Mouse (Mus musculus): ENCODE measurements at regions not wholly inside any gene's neighbourhood (a gene's known extent, or its start where the extent isn't known, plus 50 kb on each side); places are given as distances from the start of the nearest gene placed in this dataset.

DNA sequence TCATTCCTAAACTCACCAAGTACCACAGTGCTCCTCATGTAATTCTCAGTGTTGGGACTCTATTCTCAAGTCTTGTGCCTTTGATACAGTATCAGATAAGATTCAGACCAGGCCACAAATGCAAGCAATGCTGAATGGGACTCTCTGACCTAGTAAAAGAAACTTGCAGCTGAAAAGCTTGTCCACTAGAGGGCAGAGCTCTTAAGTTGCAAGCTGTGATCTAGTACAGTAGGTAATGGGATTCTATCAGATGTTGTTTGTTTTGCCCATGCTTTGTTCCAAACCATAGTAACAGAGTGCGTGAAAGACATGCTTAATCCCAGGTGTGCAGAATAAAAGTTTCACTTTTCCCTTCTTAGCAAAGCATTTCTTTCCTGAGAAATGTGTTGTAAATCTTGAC lies 383.2 kb upstream of the Chrm2 start:
- in situ Hi-C loops (cut with MboI, MseI), result no loop called here

DNA sequence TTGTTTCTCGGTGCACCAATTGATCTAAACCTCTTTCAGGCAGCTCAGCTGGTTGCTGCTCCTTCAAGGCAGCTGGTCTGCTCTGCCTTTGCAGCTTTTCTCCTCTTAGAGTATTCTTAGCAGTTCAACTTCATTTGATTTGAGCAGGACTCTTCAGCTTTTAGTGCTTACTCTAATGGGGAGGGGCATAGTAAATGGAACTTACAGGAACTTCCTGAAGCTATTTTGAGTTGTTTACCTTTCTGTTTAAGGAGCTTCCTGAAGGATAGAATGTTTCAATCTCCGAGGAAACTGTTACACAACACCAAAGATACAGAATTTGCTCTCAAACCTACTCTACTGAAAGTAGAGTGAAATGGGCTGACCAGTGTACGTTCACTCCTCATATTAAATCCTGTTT lies 385.8 kb upstream of the Chrm2 start:
- in situ Hi-C loops (cut with MboI, MseI), result no loop called here

- in situ Hi-C loops (cut with MboI, MseI), result no loop called here
Observed at GRCm38 (mm10) chr6:35988891-35989290, 399.0 kb upstream of the Chrm2 start.

DNA sequence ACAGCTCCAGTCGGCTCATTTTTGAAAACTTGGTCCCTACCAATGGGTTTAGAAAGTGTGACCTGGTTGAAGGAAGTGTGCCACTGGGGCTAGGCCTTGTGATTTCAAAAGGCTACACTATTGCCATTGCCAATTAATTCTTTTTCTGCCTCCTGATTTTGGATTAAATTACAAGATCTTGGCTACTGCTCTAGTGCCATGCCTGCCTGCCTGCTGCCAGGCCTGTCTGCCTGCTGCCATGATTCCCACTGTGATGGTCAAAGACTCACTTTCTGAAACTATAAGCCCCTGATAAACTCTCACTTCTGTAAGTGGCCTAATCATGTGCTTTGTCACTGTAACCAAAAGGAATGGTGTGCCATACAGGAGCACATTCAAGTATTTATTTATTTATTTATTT lies 400.4 kb upstream of the Mtpn start:
- in situ Hi-C loops (cut with MboI, MseI), result no loop called here

DNA sequence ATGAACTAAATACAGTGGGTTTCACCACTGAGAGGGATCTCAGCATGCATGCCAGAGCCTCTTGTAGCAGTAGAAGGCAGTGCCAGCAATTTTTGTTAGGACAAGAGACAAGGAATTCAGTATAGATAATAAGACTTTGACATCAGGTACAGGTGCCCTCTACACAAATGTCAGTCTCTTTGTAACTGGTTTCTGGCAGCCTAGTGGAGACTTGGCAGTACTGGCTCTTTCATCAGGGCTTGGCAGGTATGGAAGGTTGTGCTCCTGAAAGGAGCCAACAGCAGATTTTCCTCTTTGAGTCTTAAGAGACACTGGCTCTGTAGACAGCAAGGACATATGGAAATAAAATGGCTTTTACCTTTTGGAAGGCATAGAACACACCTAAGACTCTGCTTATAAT lies 384.5 kb upstream of the Mtpn start:
- in situ Hi-C loops (cut with MboI, MseI), result no loop called here

GRCm38 (mm10) chr6:35897990-35898389 lies 358.3 kb upstream of the Mtpn start:
- in situ Hi-C loops (cut with MboI, MseI), result no loop called here

DNA sequence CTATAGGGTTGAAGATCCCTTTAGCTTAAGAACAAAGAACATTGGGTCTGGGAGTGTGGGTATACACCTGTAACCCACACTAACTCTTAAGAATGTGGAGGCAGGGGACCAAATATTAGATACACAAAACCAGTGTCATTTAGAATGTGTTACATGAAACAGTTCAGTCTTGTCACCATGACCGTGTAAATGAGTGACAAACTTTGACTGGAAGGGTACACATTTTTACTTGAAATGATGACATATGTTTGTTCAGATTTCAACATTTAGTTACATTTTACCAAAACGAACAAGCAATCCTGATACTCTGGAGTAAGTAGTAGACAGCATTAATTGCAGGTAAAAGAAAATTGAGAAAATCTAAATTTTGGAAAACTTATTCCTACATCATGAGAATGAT lies 356.0 kb upstream of the Mtpn start:
- in situ Hi-C loops (cut with MboI, MseI), result no loop called here

- in situ Hi-C loops (cut with MboI, MseI), result no loop called here
Observed at GRCm38 (mm10) chr6:35874671-35875070, 335.0 kb upstream of the Mtpn start.

- in situ Hi-C loops (cut with MboI, MseI), result no loop called here
Observed at GRCm38 (mm10) chr6:35871388-35871787, 331.7 kb upstream of the Mtpn start.

DNA sequence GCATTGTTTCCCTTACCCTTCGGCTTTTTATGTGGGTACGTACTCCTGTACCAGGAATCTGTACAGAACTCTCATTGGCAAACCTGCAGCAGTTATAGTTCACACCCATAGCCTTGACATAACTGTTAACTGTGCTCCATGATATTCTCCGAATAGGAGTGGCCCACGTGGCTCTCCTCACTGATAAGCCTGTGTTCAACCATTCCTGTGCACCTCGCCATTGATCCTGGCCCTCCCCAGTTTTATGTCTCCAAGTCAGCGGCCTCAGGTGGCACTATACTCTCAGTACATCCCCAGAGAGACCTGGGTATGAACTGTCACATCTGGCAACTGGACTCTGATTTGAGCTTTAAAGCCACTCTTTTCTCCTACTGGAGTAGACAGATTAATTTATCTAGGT lies 324.5 kb upstream of the Mtpn start:
- in situ Hi-C loops (cut with MboI, MseI), result no loop called here

- in situ Hi-C loops (cut with MboI, MseI), result no loop called here
Observed at GRCm38 (mm10) chr6:35853993-35854392, 314.3 kb upstream of the Mtpn start.

GRCm38 (mm10) chr6:35816657-35817056 lies 277.0 kb upstream of the Mtpn start:
- in situ Hi-C loops (cut with MboI, MseI), result no loop called here

GRCm38 (mm10) chr6:35814476-35814875 lies 274.8 kb upstream of the Mtpn start:
- in situ Hi-C loops (cut with MboI, MseI), result no loop called here

- in situ Hi-C loops (cut with MboI, MseI), result no loop called here
Observed at GRCm38 (mm10) chr6:35805738-35806137, 266.1 kb upstream of the Mtpn start.

- in situ Hi-C loops (cut with MboI, MseI), result no loop called here
Observed at GRCm38 (mm10) chr6:35804041-35804440, 264.4 kb upstream of the Mtpn start.

- in situ Hi-C loops (cut with MboI, MseI), result no loop called here
Observed at GRCm38 (mm10) chr6:35779706-35780105, 240.0 kb upstream of the Mtpn start.

DNA sequence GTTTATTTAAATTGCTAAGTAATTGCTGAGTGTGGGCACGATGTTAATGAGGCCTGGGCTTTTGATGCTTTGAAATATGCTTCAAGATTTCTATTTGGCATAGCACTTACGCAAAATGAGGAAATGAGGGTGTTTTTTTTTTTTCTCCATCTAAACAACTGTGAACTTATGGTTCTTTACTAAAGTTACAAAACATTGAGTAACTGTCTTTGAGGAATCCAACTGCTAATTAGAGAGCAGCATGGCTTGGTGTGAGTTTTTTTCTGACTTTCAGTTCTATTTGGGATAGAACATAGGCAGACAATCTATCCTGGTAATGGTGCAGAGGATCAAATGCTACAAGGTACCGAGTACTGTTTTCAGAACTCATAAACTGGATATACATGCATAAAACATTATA lies 231.2 kb upstream of the Mtpn start:
- in situ Hi-C loops (cut with MboI, MseI), result no loop called here

GRCm38 (mm10) chr6:35759606-35760246 lies 220.0 kb upstream of the Mtpn start:
- in situ Hi-C loops (cut with MboI, MseI), result no loop called here

GRCm38 (mm10) chr6:35746034-35746433 lies 206.3 kb upstream of the Mtpn start:
- in situ Hi-C loops (cut with MboI, MseI), result no loop called here

DNA sequence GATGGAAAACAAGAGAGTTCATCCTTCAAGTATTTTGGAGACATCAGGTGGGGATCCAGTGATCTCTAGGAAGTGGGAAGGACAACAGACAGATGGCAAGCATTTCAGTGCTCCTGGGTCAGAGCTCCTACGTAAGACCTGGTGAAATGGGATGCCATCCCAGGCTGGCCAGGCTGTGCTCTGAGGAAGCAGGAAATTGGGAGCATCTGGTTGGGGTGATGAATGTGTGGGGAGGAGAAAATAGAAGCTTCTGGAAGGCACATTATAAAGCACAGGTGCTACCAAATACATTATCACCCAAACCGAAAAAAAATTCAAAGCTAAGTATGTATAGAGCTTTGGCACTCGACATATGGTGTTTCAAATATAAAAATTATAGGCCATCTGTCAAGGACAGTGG lies 165.9 kb upstream of the Mtpn start:
- in situ Hi-C loops (cut with MboI, MseI), result loop anchor here (5.0 kb wide), 1 partner anchor 137 kb away; no protein-coding TSS in a partner anchor

DNA sequence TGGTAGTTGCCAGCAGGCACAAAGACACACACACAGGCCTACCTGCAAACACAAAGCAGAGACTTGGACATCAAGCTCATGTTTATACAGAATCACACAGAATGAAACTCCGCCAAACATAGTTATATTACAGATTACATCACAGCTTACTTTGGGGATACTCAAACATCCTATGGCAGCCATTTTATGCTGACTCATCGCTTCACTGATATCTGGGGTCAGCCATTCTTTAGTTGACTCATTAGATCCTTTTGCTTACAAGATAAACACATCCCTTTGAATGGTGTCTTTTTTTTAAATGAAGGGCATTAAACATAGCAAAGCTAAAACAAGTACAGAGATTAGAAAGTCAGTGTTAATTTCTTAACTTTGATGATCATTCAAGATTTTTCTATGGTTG lies 127.4 kb upstream of the Mtpn start:
- in situ Hi-C loops (cut with MboI, MseI), result no loop called here

- in situ Hi-C loops (cut with MboI, MseI), result no loop called here
Observed at GRCm38 (mm10) chr6:35651401-35651800, 111.7 kb upstream of the Mtpn start.

- in situ Hi-C loops (cut with MboI, MseI), result no loop called here
Observed at GRCm38 (mm10) chr6:35645210-35645609, 105.5 kb upstream of the Mtpn start.

GRCm38 (mm10) chr6:35640672-35641071 lies 101.0 kb upstream of the Mtpn start:
- in situ Hi-C loops (cut with MboI, MseI), result no loop called here

All from regulatory T cell (primary cell).